ENCODE assay signal across 7 mouse cellular contexts in genomic region chr9:108189488-108189786, GRCm38 (mm10). TPM values are rescaled to one million over a fixed set of nuclear protein-coding genes. Genes with fewer than 3 reads are reported as not detected.
DNase-seq lines count a peak whose midpoint lies in the region; ATAC-seq and TF ChIP-seq lines count a peak whose summit lies in the region.

No protein-coding gene starts in this region.

- H3K9ac ChIP-seq in liver, embryonic 11.5 days (ENCODE audit: low read depth, low read length), result no peak overlapping the region
- peak overlapping the region; percentile 93 for H3K9ac ChIP-seq in forebrain, postnatal 0 days
- no peak overlapping the region for H3K9ac ChIP-seq in limb, embryonic 15.5 days
- no peak overlapping the region for H3K9ac ChIP-seq in stomach, embryonic 15.5 days

- 0 out of 2 replicates have a peak, but pooled peaks cover 3% of the 10 kb centered on the region for H3K4me1 ChIP-seq in liver, embryonic 11.5 days (replicated peaks; ENCODE audit: control insufficient read depth, insufficient read depth, low read length)
- peaks cover 8% of the 10 kb centered on the region; the same call in 1 of the 2 replicates for H3K4me1 ChIP-seq in forebrain, postnatal 0 days (ENCODE audit: insufficient read depth)
- H3K4me1 ChIP-seq in limb, embryonic 15.5 days, result peaks cover 11% of the 10 kb centered on the region
- peaks cover 8% of the 10 kb centered on the region for H3K4me1 ChIP-seq in stomach, embryonic 15.5 days

- peaks cover 45% of the 10 kb centered on the region for H3K27me3 ChIP-seq in liver, embryonic 11.5 days (replicated peaks; ENCODE audit: control insufficient read depth, insufficient read depth, low read length)
- H3K27me3 ChIP-seq in forebrain, postnatal 0 days (ENCODE audit: insufficient read depth, low read length), result no peaks in the 10 kb centered on the region
- peaks cover 42% of the 10 kb centered on the region for H3K27me3 ChIP-seq in limb, embryonic 15.5 days
- H3K27me3 ChIP-seq in stomach, embryonic 15.5 days (replicated peaks), result peaks cover 19% of the 10 kb centered on the region

- peak overlapping the region; percentile 63 for H3K4me3 ChIP-seq in liver, embryonic 11.5 days (ENCODE audit: low read depth, low read length)
- H3K4me3 ChIP-seq in forebrain, postnatal 0 days (ENCODE audit: low read depth, low read length), result peak overlapping the region; percentile 98
- peak overlapping the region; percentile 61; the same call in 1 of the 2 replicates for H3K4me3 ChIP-seq in limb, embryonic 15.5 days
- H3K4me3 ChIP-seq in stomach, embryonic 15.5 days (replicated peaks), result peak overlapping the region; percentile 62

- H3K36me3 ChIP-seq in liver, embryonic 11.5 days (ENCODE audit: control insufficient read depth, insufficient read depth, low read length), result no peaks in the 10 kb centered on the region
- H3K36me3 ChIP-seq in forebrain, postnatal 0 days (ENCODE audit: insufficient read depth), result no peaks in the 10 kb centered on the region
- H3K36me3 ChIP-seq in limb, embryonic 15.5 days, result no peaks in the 10 kb centered on the region
- H3K36me3 ChIP-seq in stomach, embryonic 15.5 days, result no peaks in the 10 kb centered on the region

- no peak overlapping the region for H3K27ac ChIP-seq in liver, embryonic 11.5 days (ENCODE audit: low read depth, low read length)
- H3K27ac ChIP-seq in forebrain, postnatal 0 days (ENCODE audit: low read depth, low read length), result 0 out of 2 replicates have a peak overlapping the region, but pooled peaks have one; percentile 74
- no peak overlapping the region for H3K27ac ChIP-seq in limb, embryonic 15.5 days
- H3K27ac ChIP-seq in stomach, embryonic 15.5 days, result no peak overlapping the region

- H3K9me3 ChIP-seq in liver, embryonic 11.5 days (ENCODE audit: control insufficient read depth, low read length), result no peaks in the 10 kb centered on the region
- no peaks in the 10 kb centered on the region for H3K9me3 ChIP-seq in forebrain, postnatal 0 days (ENCODE audit: low read length)
- H3K9me3 ChIP-seq in limb, embryonic 15.5 days, result no peaks in the 10 kb centered on the region
- no peaks in the 10 kb centered on the region for H3K9me3 ChIP-seq in stomach, embryonic 15.5 days

- 44% methylated on average over 5 of the region's 5 CpGs for WGBS in liver, embryonic 11.5 days
- 24% methylated on average over 5 of the region's 5 CpGs for WGBS in forebrain, postnatal 0 days
- 46% methylated on average over 5 of the region's 5 CpGs for WGBS in limb, embryonic 15.5 days
- WGBS in stomach, embryonic 15.5 days, result 41% methylated on average over 5 of the region's 5 CpGs

- H3K4me2 ChIP-seq in liver, embryonic 11.5 days, result peak overlapping the region; percentile 97
- peak overlapping the region; percentile 83 for H3K4me2 ChIP-seq in forebrain, postnatal 0 days (ENCODE audit: low read depth)
- peak overlapping the region; percentile 97 for H3K4me2 ChIP-seq in limb, embryonic 15.5 days
- H3K4me2 ChIP-seq in stomach, embryonic 15.5 days, result peak overlapping the region; percentile 98

- ATAC-seq in liver, embryonic 11.5 days (replicated peaks; ENCODE audit: low FRiP score), result no peak
- peak; percentile 34; the same call in 1 of the 2 replicates for ATAC-seq in forebrain, postnatal 0 days
- no peak for ATAC-seq in limb, embryonic 15.5 days (ENCODE audit: insufficient number of reproducible peaks, low FRiP score, low TSS enrichment, low read depth)
- ATAC-seq in stomach, embryonic 15.5 days (ENCODE audit: insufficient read depth, low FRiP score, low read depth), result no peak

- no peak for DNase-seq in liver, embryonic 11.5 days (ENCODE audit: low spot score)
- DNase-seq in liver, result no peak
- peak; percentile 22 for DNase-seq in forebrain, postnatal 0 days
- no peak for DNase-seq in layer of hippocampus, postnatal 25 days (ENCODE audit: extremely low spot score in 1 of 2, low spot score in 1 of 2)
- no peak for DNase-seq in lung, postnatal 10 days

- TF ChIP-seq CTCF in forebrain, postnatal 0 days (IDR thresholded peaks at IDR 0.05; ENCODE audit: low read depth), result no peak

RNA-seq across cellular contexts. Expression of gene Bsn, which starts 0.7 kb away (rescaled TPM):
- polyA plus RNA-seq in liver, embryonic 11.5 days (2014; fragmentation: Nextera tagmentation; extraction: Ambion mirVana), result 5.2 and 5.7 TPM in 2 replicates
- 27.4 and 34.1 TPM in 2 replicates for total RNA-seq in forebrain, postnatal 0 days (2014; rRNA removed)
- 3.0 and 5.5 TPM in 2 replicates for polyA plus RNA-seq in forebrain, postnatal 0 days (2015; fragmentation: Nextera tagmentation; extraction: Ambion mirVana)
- polyA plus RNA-seq in limb, embryonic 15.5 days (2015; fragmentation: Nextera tagmentation; extraction: Ambion mirVana), result 0.76 and 0.82 TPM in 2 replicates
- 2.8 and 3.0 TPM in 2 replicates for polyA plus RNA-seq in stomach, embryonic 15.5 days (2015; fragmentation: Nextera tagmentation; extraction: Ambion mirVana)
- 100 to 1,000 TPM; 190 to 242 TPM for total RNA-seq in layer of hippocampus, postnatal 25 days (2021)
